ENCODE assay signal across 8 mouse cellular contexts in the genomic region with DNA sequence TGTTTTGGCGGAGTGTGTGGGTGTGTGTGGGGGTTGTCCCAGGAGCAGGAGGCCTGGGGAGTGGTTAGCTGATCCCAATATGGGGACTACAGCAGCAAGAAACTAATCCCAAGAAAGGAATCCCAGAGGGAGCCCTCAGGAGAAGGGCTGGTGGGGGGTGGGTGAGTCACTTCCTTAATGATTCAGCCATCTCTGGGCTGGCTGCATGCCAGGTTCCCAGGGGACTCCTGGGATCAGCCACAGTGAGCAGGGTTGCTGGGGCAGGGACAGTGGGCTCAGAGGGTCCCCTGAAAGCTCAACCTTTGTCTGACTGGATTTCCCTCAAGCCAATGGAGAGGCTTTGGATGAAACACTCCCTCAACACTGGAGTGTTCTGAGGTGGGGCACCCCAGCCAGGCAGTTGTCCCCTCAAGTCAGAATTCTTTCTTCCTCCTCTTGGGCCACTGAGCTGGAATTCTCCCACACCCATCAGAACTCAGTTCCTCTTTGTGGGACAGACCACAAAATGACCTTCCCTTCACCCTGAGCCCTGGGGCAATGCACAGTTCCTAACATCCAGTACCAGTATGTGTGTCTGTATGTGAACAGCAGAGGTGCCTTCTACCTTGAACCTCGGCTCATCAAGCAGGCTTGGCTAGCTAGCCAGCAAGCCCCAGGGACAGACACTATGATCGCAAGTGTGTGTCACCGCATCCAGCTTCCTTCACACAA. TPM values are rescaled to one million over a fixed set of nuclear protein-coding genes. Genes with fewer than 3 reads are reported as not detected.
DNase-seq lines count a peak whose midpoint lies in the region.

No protein-coding gene starts in this region.

- H3K4me1 ChIP-seq in megakaryocyte, embryonic 14.5 days, result peaks cover 91% of the 10 kb centered on the region

- intact Hi-C loops in left cerebral cortex, postnatal 14 days (cut with DNase I), result no loop called here

- H3K9me3 ChIP-seq in megakaryocyte, embryonic 14.5 days, result peaks cover 8% of the 10 kb centered on the region; the same call in 1 of the 2 replicates

- no peaks in the 10 kb centered on the region for H3K27me3 ChIP-seq in megakaryocyte, embryonic 14.5 days (replicated peaks)

- peak; percentile 29 for DNase-seq in embryo, embryonic 11 days
- DNase-seq in embryo, embryonic 9.5 days (ENCODE audit: extremely low spot score), result no peak
- peak; percentile 88 for DNase-seq in R1 (ENCODE audit: low read depth, low spot score)
- peak; percentile 83 for DNase-seq in heart, adult 8-10 months (ENCODE audit: low spot score)
- peak; percentile 88 for DNase-seq in kidney, postnatal 10 days
- DNase-seq in layer of hippocampus, postnatal 10 days (ENCODE audit: low spot score in 2 of 2), result no peak
- DNase-seq in left cerebral cortex, postnatal 14 days (ENCODE audit: low spot score in 2 of 2), result no peak

- peak overlapping the region; percentile 86 for H3K4me3 ChIP-seq in megakaryocyte, embryonic 14.5 days (replicated peaks)

- peaks cover 39% of the 10 kb centered on the region for H3K36me3 ChIP-seq in megakaryocyte, embryonic 14.5 days (replicated peaks; ENCODE audit: low read length)

RNA-seq across cellular contexts. Expression of gene Adgre5, which starts 3.1 kb away (rescaled TPM):
- 10 to 100 TPM; 42.4 to 50.4 (median 43.5) TPM for total RNA-seq in heart, adult 8-10 months (2022)
- polyA plus RNA-seq in megakaryocyte, embryonic 14.5 days (2012; ENCODE audit: insufficient read depth, low replicate concordance), result 18.7 and 23.5 TPM in 2 replicates
- 10 to 100 TPM; 11.5 to 13.7 TPM for total RNA-seq in layer of hippocampus, postnatal 10 days (2021)
- total RNA-seq in left cerebral cortex, postnatal 14 days (2021), result 10 to 100 TPM; 11.2 to 11.8 TPM

RNA-seq across cellular contexts. Expression of gene Ddx39, which starts 23.0 kb away (rescaled TPM):
- 10 to 100 TPM; 14.2 to 17.0 (median 15.4) TPM for total RNA-seq in heart, adult 8-10 months (2022)
- polyA plus RNA-seq in megakaryocyte, embryonic 14.5 days (2012; ENCODE audit: insufficient read depth, low replicate concordance), result 7.5 and 18.1 TPM in 2 replicates
- 10 to 100 TPM; 25.4 to 27.7 TPM for total RNA-seq in layer of hippocampus, postnatal 10 days (2021)
- total RNA-seq in left cerebral cortex, postnatal 14 days (2021), result 10 to 100 TPM; 18.4 to 19.7 TPM

RNA-seq across cellular contexts. Expression of gene Pkn1, which starts 39.0 kb away (rescaled TPM):
- 10 to 100 TPM; 44.0 to 47.6 (median 46.6) TPM for total RNA-seq in heart, adult 8-10 months (2022)
- 73.0 and 95.0 TPM in 2 replicates for polyA plus RNA-seq in megakaryocyte, embryonic 14.5 days (2012; ENCODE audit: insufficient read depth, low replicate concordance)
- total RNA-seq in layer of hippocampus, postnatal 10 days (2021), result 10 to 100 TPM; 65.0 to 73.7 TPM
- 10 to 100 TPM; 63.8 to 74.1 TPM for total RNA-seq in left cerebral cortex, postnatal 14 days (2021)

Comparison
In these comparisons a context has a peak if more than half of its experiments do, and no peak if none do; other contexts are left out.
1. DNase-seq: peak in embryo, embryonic 11 days (single experiment), R1 (single experiment), heart, adult 8-10 months (single experiment) and kidney, postnatal 10 days (single experiment); none in embryo, embryonic 9.5 days (single experiment), layer of hippocampus, postnatal 10 days (0 of 2) and left cerebral cortex, postnatal 14 days (0 of 2).